Mouse (Mus musculus): Measurements from ENCODE around the gene Ahsa1. TPM values are rescaled to one million over a fixed set of nuclear protein-coding genes. Genes with fewer than 3 reads are reported as not detected.
A peak's percentile ranks its signal among the peaks of the same experiment; 100 is the strongest.
"Not testable (repeated sequence)": the region's sequence is repeated elsewhere in the genome, so short reads cannot be mapped to it uniquely, and the experiment has no call there.

Ahsa1 gene
- polyA plus RNA-seq, 1 experiment from 2014 or later: 101 TPM

DNA sequence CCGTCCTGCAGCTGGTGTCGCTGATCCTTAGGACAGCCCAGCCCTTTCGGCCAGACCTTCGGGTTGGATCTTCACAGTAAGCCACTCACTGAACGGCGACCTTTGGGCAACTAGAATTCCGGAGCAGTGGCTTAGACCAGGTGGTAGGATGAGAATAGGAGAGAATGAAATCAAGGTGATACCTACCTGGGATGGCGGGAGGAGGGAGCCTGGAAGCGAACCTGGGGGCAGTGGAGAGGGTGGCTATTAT, 34.1 kb downstream of the Ahsa1 start:
- Histone ChIP-seq H3K36me3 (ENCODE audit: insufficient read depth, low read length) (no peaks in the 10 kb centered on the region), H3K9me3 (ENCODE audit: low read length) (no peaks in the 10 kb centered on the region), H3K27ac (ENCODE audit: low read length) (no peak overlapping the region), H3K9ac (replicated peaks; ENCODE audit: low read depth) (peak overlapping the region; percentile 50), H3K27me3 (replicated peaks; ENCODE audit: insufficient read depth, low read length) (no peaks in the 10 kb centered on the region), H3K4me2 (replicated peaks; ENCODE audit: low read depth, low read length) (peak overlapping the region; percentile 99), H3K4me1 (ENCODE audit: insufficient read depth, low read depth, low read length) (peaks cover 7% of the 10 kb centered on the region), H3K4me3 (ENCODE audit: low read depth, low read length) (peak overlapping the region; percentile 76)
- TF ChIP-seq EP300 (IDR thresholded peaks at IDR 0.05): no peak
- no peak for TF ChIP-seq CTCF (IDR thresholded peaks at IDR 0.05)
- no peak; the same call in 1 of the 2 replicates for ATAC-seq
- DNase-seq (ENCODE audit: low spot score): no peak
- WGBS: 1% methylated on average over 9 of the region's 9 CpGs

DNA sequence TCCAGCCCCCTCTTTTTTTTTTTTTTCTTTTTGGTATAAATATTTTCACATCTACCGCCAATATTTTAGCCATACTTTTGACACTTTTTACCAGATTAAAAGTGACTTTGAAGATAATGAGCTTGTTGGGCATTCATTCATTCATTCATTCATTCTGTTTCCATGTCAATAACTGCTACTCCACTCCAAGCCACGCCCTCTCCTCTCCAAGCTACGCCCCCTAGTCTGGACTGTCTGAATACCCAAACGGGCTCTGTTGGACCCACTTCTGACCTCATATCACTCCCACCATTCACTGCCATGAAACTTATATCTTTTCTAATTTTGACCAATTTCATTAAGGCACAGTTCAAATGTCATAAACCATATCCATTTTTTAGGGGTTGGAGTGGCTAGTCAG, 34.9 kb downstream of the Ahsa1 start:
- Histone ChIP-seq H3K9ac (replicated peaks; ENCODE audit: low read depth) (no peak overlapping the region), H3K27ac (ENCODE audit: low read length) (no peak overlapping the region), H3K9me3 (ENCODE audit: low read length) (no peaks in the 10 kb centered on the region), H3K36me3 (ENCODE audit: insufficient read depth, low read length) (no peaks in the 10 kb centered on the region), H3K4me2 (replicated peaks; ENCODE audit: low read depth, low read length) (no peak overlapping the region), H3K4me1 (ENCODE audit: insufficient read depth, low read depth, low read length) (peaks cover 7% of the 10 kb centered on the region), H3K4me3 (ENCODE audit: low read depth, low read length) (no peak overlapping the region), H3K27me3 (replicated peaks; ENCODE audit: insufficient read depth, low read length) (no peaks in the 10 kb centered on the region)
- 54% methylated on average over 4 of the region's 4 CpGs for WGBS
- TF ChIP-seq CTCF (IDR thresholded peaks at IDR 0.05): no peak
- no peak for TF ChIP-seq EP300 (IDR thresholded peaks at IDR 0.05)
- no peak for DNase-seq (ENCODE audit: low spot score)
- ATAC-seq: no peak

DNA sequence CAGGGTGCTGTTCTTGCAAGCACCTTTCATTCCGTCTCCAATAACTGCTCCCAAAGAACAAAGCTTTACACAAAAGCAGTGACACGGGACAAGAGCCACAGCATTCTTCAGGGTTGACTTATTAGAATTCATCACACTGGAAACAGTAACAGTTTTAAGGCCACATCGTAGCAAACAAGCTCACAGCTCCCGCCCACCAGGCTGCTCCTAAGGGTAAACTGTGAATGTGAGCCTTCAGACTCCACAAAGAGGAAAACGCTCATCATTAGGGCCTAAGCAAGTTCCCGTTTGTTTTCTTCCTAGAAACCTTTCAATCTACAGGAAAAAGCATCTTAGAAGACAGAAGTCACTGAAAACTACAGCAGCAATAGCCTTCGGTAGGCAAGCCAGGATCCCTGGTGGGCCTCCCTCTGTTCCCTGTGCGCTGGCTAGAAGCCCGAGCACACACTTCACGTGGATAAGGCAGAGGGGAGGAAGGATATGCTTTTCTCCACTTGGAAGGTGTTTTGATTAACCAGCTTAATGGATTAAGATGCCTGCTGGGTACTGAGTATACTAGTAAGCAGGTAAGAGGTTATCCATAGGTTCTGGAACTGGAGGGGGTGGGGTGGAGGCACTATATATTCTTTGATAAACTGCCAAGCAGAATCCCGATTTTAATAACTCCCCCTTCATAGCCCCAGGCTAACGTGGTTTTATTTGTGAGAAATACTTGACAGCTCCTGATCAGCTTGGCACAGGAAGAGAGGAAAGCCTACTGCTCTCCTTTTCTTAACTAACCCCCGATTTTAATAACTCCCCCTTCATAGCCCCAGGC, 39.7 kb downstream of the Ahsa1 start:
- H3K27me3 ChIP-seq (replicated peaks; ENCODE audit: insufficient read depth, low read length): no peaks in the 10 kb centered on the region
- no peak overlapping the region for H3K9ac ChIP-seq (replicated peaks; ENCODE audit: low read depth)
- H3K4me3 ChIP-seq (ENCODE audit: low read depth, low read length): no peak overlapping the region
- no peak overlapping the region for H3K4me2 ChIP-seq (replicated peaks; ENCODE audit: low read depth, low read length)
- peak; percentile 33; the same call in 1 of the 2 replicates for ATAC-seq
- no peak overlapping the region for H3K27ac ChIP-seq (ENCODE audit: low read length)
- TF ChIP-seq CTCF (IDR thresholded peaks at IDR 0.05) (no peak), EP300 (IDR thresholded peaks at IDR 0.05) (no peak)
- 33% methylated on average over 13 of the region's 13 CpGs for WGBS
- DNase-seq (ENCODE audit: low spot score): no peak
- no peaks in the 10 kb centered on the region for H3K4me1 ChIP-seq (ENCODE audit: insufficient read depth, low read depth, low read length)
- peaks cover 13% of the 10 kb centered on the region for H3K36me3 ChIP-seq (ENCODE audit: insufficient read depth, low read length)
- no peaks in the 10 kb centered on the region for H3K9me3 ChIP-seq (ENCODE audit: low read length)

DNA sequence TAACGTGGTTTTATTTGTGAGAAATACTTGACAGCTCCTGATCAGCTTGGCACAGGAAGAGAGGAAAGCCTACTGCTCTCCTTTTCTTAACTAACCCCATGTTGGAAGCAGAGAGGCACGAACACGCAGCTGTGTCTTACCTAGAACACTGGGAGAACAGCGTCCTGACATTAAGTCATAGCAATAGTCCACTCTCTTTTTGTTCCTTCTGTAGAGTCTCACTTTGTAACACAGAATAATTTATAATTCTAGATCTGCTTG, 40.2 kb downstream of the Ahsa1 start:
- ATAC-seq; H3K4me3 ChIP-seq (ENCODE audit: low read depth, low read length); H3K9ac ChIP-seq (replicated peaks; ENCODE audit: low read depth); H3K4me1 ChIP-seq (ENCODE audit: insufficient read depth, low read depth, low read length); H3K4me2 ChIP-seq (replicated peaks; ENCODE audit: low read depth, low read length); H3K9me3 ChIP-seq (ENCODE audit: low read length); DNase-seq (ENCODE audit: low spot score); H3K27me3 ChIP-seq (replicated peaks; ENCODE audit: insufficient read depth, low read length); H3K27ac ChIP-seq (ENCODE audit: low read length): not testable (repeated sequence)
- WGBS: 61% methylated on average over 4 of the region's 4 CpGs
- peaks cover 13% of the 10 kb centered on the region for H3K36me3 ChIP-seq (ENCODE audit: insufficient read depth, low read length)

- Histone ChIP-seq H3K36me3 (ENCODE audit: insufficient read depth, low read length) (peaks cover 22% of the 10 kb centered on the region), H3K4me1 (ENCODE audit: insufficient read depth, low read depth, low read length) (no peaks in the 10 kb centered on the region), H3K4me2 (replicated peaks; ENCODE audit: low read depth, low read length) (no peak overlapping the region), H3K27me3 (replicated peaks; ENCODE audit: insufficient read depth, low read length) (no peaks in the 10 kb centered on the region), H3K9me3 (ENCODE audit: low read length) (no peaks in the 10 kb centered on the region), H3K4me3 (ENCODE audit: low read depth, low read length) (no peak overlapping the region), H3K27ac (ENCODE audit: low read length) (no peak overlapping the region), H3K9ac (replicated peaks; ENCODE audit: low read depth) (no peak overlapping the region)
- ATAC-seq (no peak), DNase-seq (ENCODE audit: low spot score) (no peak)
- TF ChIP-seq EP300 (IDR thresholded peaks at IDR 0.05): no peak
- TF ChIP-seq CTCF (IDR thresholded peaks at IDR 0.05): no peak
- 73% methylated on average over 2 of the region's 2 CpGs for WGBS
Observed at GRCm38 (mm10) chr12:87313098-87313497, 46.8 kb downstream of the Ahsa1 start.

DNA sequence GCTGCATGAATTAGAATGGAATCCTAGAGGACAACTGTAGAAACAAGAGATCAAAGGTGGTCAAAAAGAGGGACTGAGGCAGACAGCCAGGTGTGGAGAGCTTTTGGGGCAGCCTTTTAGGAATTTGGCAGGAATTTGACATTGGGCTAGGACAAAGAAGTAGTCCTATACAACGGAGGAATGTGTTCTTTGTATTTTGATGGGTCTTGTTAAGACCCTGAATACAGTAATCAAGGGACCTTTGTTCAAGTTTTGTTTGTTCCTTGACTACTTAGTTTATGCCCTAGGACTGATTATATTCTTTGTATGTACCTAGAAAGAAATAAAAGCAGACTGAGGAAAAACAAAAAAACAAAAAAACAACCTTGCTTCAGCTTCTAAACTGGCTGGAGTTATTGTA, 51.7 kb downstream of the Ahsa1 start:
- H3K4me2 ChIP-seq (replicated peaks; ENCODE audit: low read depth, low read length): no peak overlapping the region
- H3K4me1 ChIP-seq (ENCODE audit: insufficient read depth, low read depth, low read length): no peaks in the 10 kb centered on the region
- peaks cover 3% of the 10 kb centered on the region; the same call in 1 of the 2 replicates for H3K36me3 ChIP-seq (ENCODE audit: insufficient read depth, low read length)
- WGBS: 63% methylated on average over 1 of the region's 1 CpGs
- no peaks in the 10 kb centered on the region for H3K9me3 ChIP-seq (ENCODE audit: low read length)
- no peak for DNase-seq (ENCODE audit: low spot score)
- no peaks in the 10 kb centered on the region for H3K27me3 ChIP-seq (replicated peaks; ENCODE audit: insufficient read depth, low read length)
- H3K4me3 ChIP-seq (ENCODE audit: low read depth, low read length): no peak overlapping the region
- no peak for TF ChIP-seq EP300 (IDR thresholded peaks at IDR 0.05)
- TF ChIP-seq CTCF (IDR thresholded peaks at IDR 0.05): no peak
- H3K9ac ChIP-seq (replicated peaks; ENCODE audit: low read depth): no peak overlapping the region
- no peak overlapping the region for H3K27ac ChIP-seq (ENCODE audit: low read length)
- no peak for ATAC-seq

DNA sequence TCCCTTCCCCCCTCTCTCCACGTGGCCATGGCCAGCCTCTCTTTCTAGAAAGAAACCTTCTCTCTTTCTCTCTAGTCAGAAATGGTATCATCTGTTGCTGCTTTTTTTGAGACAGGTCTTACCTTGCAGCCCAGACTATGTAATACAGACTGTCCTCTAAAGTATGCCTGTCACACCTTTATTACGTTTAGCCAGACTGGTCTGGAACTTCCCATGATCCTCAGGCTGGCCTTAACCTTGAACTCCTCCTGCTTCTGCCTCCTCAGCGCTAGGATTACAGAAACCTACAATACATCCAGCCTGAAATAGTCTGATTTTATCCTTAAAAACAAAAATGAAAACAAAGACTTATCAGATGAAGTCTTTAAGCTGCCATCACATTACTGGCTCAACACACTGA, 53.0 kb downstream of the Ahsa1 start:
- H3K36me3 ChIP-seq (ENCODE audit: insufficient read depth, low read length): peaks cover 3% of the 10 kb centered on the region; the same call in 1 of the 2 replicates
- no peak overlapping the region for H3K4me2 ChIP-seq (replicated peaks; ENCODE audit: low read depth, low read length)
- H3K9ac ChIP-seq (replicated peaks; ENCODE audit: low read depth): no peak overlapping the region
- WGBS: 73% methylated on average over 3 of the region's 3 CpGs
- DNase-seq (ENCODE audit: low spot score) (no peak), ATAC-seq (no peak)
- H3K9me3 ChIP-seq (ENCODE audit: low read length): no peaks in the 10 kb centered on the region
- H3K27ac ChIP-seq (ENCODE audit: low read length): no peak overlapping the region
- TF ChIP-seq EP300 (IDR thresholded peaks at IDR 0.05) (no peak), CTCF (IDR thresholded peaks at IDR 0.05) (no peak)
- no peak overlapping the region for H3K4me3 ChIP-seq (ENCODE audit: low read depth, low read length)
- no peaks in the 10 kb centered on the region for H3K4me1 ChIP-seq (ENCODE audit: insufficient read depth, low read depth, low read length)
- no peaks in the 10 kb centered on the region for H3K27me3 ChIP-seq (replicated peaks; ENCODE audit: insufficient read depth, low read length)

Small RNA genes lying within 50 kb of the gene (microRNA-seq; reads per million reads assigned to microRNA genes)
- not detected for gene Gm47293

Other genes with a start within 250 kb of the Ahsa1 start
- 0.11 and 0.12 TPM in 2 replicates for gene Tmem63c, start 245.1 kb upstream of the Ahsa1 start, polyA plus RNA-seq (2015; fragmentation: Nextera tagmentation; extraction: Ambion mirVana)
- 3.0 and 3.9 TPM in 2 replicates for gene Ngb, start 163.9 kb upstream of the Ahsa1 start, polyA plus RNA-seq (2015; fragmentation: Nextera tagmentation; extraction: Ambion mirVana)
- gene Gstz1, start 119.3 kb upstream of the Ahsa1 start, polyA plus RNA-seq (2015; fragmentation: Nextera tagmentation; extraction: Ambion mirVana): 48.3 and 51.7 TPM in 2 replicates
- gene Pomt2, start 118.5 kb upstream of the Ahsa1 start, polyA plus RNA-seq (2015; fragmentation: Nextera tagmentation; extraction: Ambion mirVana): 9.5 and 10.5 TPM in 2 replicates
- 1.3 and 1.4 TPM in 2 replicates for gene Samd15, start 66.8 kb upstream of the Ahsa1 start, polyA plus RNA-seq (2015; fragmentation: Nextera tagmentation; extraction: Ambion mirVana)
- 1.4 TPM in 2 replicates for gene Tmed8, start 66.0 kb upstream of the Ahsa1 start, polyA plus RNA-seq (2015; fragmentation: Nextera tagmentation; extraction: Ambion mirVana)
- gene Noxred1, start 27.7 kb upstream of the Ahsa1 start, polyA plus RNA-seq (2015; fragmentation: Nextera tagmentation; extraction: Ambion mirVana): 0.18 and 0.29 TPM in 2 replicates
- gene Vipas39, start 223 bp upstream of the Ahsa1 start, polyA plus RNA-seq (2015; fragmentation: Nextera tagmentation; extraction: Ambion mirVana): 24.1 and 25.7 TPM in 2 replicates
- 0.75 and 2.2 TPM in 2 replicates for gene Ism2, start 33.2 kb downstream of the Ahsa1 start, polyA plus RNA-seq (2015; fragmentation: Nextera tagmentation; extraction: Ambion mirVana)
- 194 and 216 TPM in 2 replicates for gene Sptlc2, start 121.9 kb downstream of the Ahsa1 start, polyA plus RNA-seq (2015; fragmentation: Nextera tagmentation; extraction: Ambion mirVana)
- 158 and 175 TPM in 2 replicates for gene Slirp, start 177.4 kb downstream of the Ahsa1 start, polyA plus RNA-seq (2015; fragmentation: Nextera tagmentation; extraction: Ambion mirVana)
- gene Alkbh1, start 177.5 kb downstream of the Ahsa1 start, polyA plus RNA-seq (2015; fragmentation: Nextera tagmentation; extraction: Ambion mirVana): 15.2 and 20.1 TPM in 2 replicates
- gene Snw1, start 205.8 kb downstream of the Ahsa1 start, polyA plus RNA-seq (2015; fragmentation: Nextera tagmentation; extraction: Ambion mirVana): 93.9 and 103 TPM in 2 replicates
- gene Gm5788, start 228.2 kb downstream of the Ahsa1 start, polyA plus RNA-seq (2015; fragmentation: Nextera tagmentation; extraction: Ambion mirVana): not detected in 2 replicates
- not detected in 2 replicates for gene Gm8300, start 247.8 kb downstream of the Ahsa1 start, polyA plus RNA-seq (2015; fragmentation: Nextera tagmentation; extraction: Ambion mirVana)